Mouse (Mus musculus) small intestine, adult 2 months (tissue): Measurements from ENCODE around the gene Ankfn1.

Experiments used
- CTCF ChIP-seq: fragments of 200-500 bp; IDR thresholded peaks from 2 replicates; pipeline ENCODE4 v1.5.1; 2012; ENCODE audit warnings: low read depth, mild to moderate bottlenecking, control low read depth, inconsistent platforms, low read length, moderate library complexity, mixed read lengths; ENCODE audit not compliant: insufficient replicate concordance, insufficient read length; ENCODE audit errors: extremely low read depth
- POLR2A ChIP-seq: fragments of 200-500 bp; IDR thresholded peaks from 2 replicates; pipeline ENCODE4 v1.6.1; 2012; ENCODE audit warnings: low read depth, mild to moderate bottlenecking, control low read depth, inconsistent platforms, low read length, moderate library complexity

DNA sequence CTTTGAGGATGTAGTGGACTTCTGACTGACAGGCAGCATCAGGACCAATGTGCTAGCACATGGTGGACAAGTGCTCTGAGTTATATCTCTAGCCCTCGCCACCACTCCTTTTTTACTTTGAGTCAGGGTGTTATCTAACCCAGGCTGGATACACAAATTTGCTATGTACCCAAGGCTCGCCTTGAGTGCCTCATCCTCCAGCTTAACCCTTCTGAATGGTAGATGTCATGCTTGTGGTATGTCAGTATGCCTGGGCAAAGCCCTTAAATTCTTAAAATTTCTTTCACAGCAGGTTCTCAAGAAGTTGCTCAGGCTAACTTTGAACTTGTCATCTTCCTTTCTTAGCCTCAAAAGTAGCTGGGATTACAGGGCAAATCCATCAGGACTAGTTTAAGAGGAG is 421.0 kb downstream of the Ankfn1 start:
- TF ChIP-seq CTCF, result no peak
- no peak for TF ChIP-seq POLR2A
